Mouse (Mus musculus): ENCODE measurements around the gene Fam135a. TPM values are rescaled to one million over a fixed set of nuclear protein-coding genes. Genes with fewer than 3 reads are reported as not detected.

Fam135a gene
- polyA plus RNA-seq, 2 experiments: 30.3 to 50.8 TPM

DNA sequence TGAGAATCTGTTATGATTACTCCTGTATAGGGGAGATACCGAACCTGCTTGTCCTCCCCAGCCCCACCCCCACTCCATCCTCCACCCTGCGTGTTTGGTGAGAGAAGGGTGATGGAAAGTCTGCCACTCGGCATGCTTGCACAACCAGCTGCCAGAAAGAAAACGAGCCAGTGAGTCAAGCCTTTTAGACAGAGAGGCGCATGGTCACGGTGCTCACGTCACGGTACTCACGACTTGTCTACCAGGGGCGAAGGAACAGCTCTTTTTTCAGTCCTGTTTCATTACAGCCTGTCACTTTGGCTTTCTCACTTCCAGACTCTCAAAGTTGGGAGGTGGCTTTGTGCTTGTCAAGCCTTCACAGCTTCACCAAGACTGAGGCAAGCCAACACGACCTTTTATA, 7.2 kb upstream of the Fam135a start:
- Histone ChIP-seq H3K27ac (replicated peaks; ENCODE audit: low read depth, low read length) (no peak overlapping the region), H3K9ac (ENCODE audit: low read depth, low read length, severe bottlenecking) (no peak overlapping the region), H3K4me1 (ENCODE audit: control insufficient read depth, insufficient read depth, low read length) (peaks cover 4% of the 10 kb centered on the region), H3K4me2 (replicated peaks; ENCODE audit: low read depth, low read length, severe bottlenecking) (no peak overlapping the region), H3K27me3 (ENCODE audit: control insufficient read depth, insufficient read depth, low read length) (no peaks in the 10 kb centered on the region), H3K4me3 (replicated peaks; ENCODE audit: low read length) (no peak overlapping the region), H3K9me3 (ENCODE audit: control insufficient read depth, low read length) (no peaks in the 10 kb centered on the region), H3K36me3 (ENCODE audit: control insufficient read depth, insufficient read depth, low read length) (no peaks in the 10 kb centered on the region)
- 32% methylated on average over 11 of the region's 11 CpGs for WGBS
- peak; percentile 7 for DNase-seq (ENCODE audit: low spot score)
- ATAC-seq (ENCODE audit: low FRiP score, low read depth): no peak
- no peak for TF ChIP-seq POLR2A (IDR thresholded peaks at IDR 0.05; ENCODE audit: borderline replicate concordance, extremely low read depth, insufficient read depth, insufficient read length)

DNA sequence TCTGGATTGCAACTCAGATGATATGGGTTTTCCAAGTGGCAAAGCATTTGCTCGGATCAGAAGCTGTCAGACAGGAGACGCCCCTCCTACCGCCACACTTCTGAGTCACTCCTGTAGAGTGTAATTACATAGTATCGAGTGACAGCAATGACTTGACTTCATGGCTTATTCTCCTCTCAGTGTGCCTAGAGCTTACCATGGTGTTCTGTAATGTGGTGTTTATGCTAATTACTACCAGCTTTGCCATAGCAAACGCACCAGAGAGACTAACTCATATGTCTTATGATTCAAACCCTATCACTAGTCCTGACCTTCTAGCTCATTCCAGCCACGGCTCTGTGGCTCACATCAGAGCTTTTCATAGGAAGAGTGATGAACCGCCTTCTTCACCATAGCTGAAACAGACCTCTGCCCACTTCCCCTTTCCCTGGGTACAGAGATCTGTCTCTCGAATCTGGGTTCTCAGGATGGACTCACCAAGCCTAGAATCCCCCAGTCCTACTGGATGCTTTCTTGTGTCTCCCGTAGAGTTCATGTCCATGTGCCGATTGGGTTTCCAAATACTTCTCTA, 2.5 kb upstream of the Fam135a start:
- no peaks in the 10 kb centered on the region for H3K36me3 ChIP-seq (ENCODE audit: control insufficient read depth, insufficient read depth, low read length)
- no peak overlapping the region for H3K4me2 ChIP-seq (replicated peaks; ENCODE audit: low read depth, low read length, severe bottlenecking)
- H3K4me3 ChIP-seq (replicated peaks; ENCODE audit: low read length): no peak overlapping the region
- 62% methylated on average over 10 of the region's 10 CpGs for WGBS
- H3K9ac ChIP-seq (ENCODE audit: low read depth, low read length, severe bottlenecking): no peak overlapping the region
- no peak for TF ChIP-seq POLR2A (IDR thresholded peaks at IDR 0.05; ENCODE audit: borderline replicate concordance, extremely low read depth, insufficient read depth, insufficient read length)
- no peaks in the 10 kb centered on the region for H3K9me3 ChIP-seq (ENCODE audit: control insufficient read depth, low read length)
- no peaks in the 10 kb centered on the region for H3K27me3 ChIP-seq (ENCODE audit: control insufficient read depth, insufficient read depth, low read length)
- H3K4me1 ChIP-seq (ENCODE audit: control insufficient read depth, insufficient read depth, low read length): peaks cover 5% of the 10 kb centered on the region; the same call in 1 of the 2 replicates
- ATAC-seq (ENCODE audit: low FRiP score, low read depth) (no peak), DNase-seq (ENCODE audit: low spot score) (no peak)
- H3K27ac ChIP-seq (replicated peaks; ENCODE audit: low read depth, low read length): no peak overlapping the region

GRCm38 (mm10) chr1:24100870-24101358, 773 bp upstream of the Fam135a start:
- Histone ChIP-seq H3K4me1 (ENCODE audit: control insufficient read depth, insufficient read depth, low read length) (peaks cover 5% of the 10 kb centered on the region; the same call in 1 of the 2 replicates), H3K4me2 (replicated peaks; ENCODE audit: low read depth, low read length, severe bottlenecking) (peak overlapping the region; percentile 80), H3K36me3 (ENCODE audit: control insufficient read depth, insufficient read depth, low read length) (no peaks in the 10 kb centered on the region), H3K27me3 (ENCODE audit: control insufficient read depth, insufficient read depth, low read length) (no peaks in the 10 kb centered on the region), H3K9me3 (ENCODE audit: control insufficient read depth, low read length) (no peaks in the 10 kb centered on the region), H3K27ac (replicated peaks; ENCODE audit: low read depth, low read length) (peak overlapping the region; percentile 72), H3K4me3 (replicated peaks; ENCODE audit: low read length) (peak overlapping the region; percentile 89), H3K9ac (ENCODE audit: low read depth, low read length, severe bottlenecking) (peak overlapping the region; percentile 92)
- DNase-seq (ENCODE audit: low spot score): no peak
- TF ChIP-seq POLR2A (IDR thresholded peaks at IDR 0.05; ENCODE audit: borderline replicate concordance, extremely low read depth, insufficient read depth, insufficient read length): no peak
- no peak for ATAC-seq (ENCODE audit: low FRiP score, low read depth)
- WGBS: 56% methylated on average over 6 of the region's 6 CpGs

DNA sequence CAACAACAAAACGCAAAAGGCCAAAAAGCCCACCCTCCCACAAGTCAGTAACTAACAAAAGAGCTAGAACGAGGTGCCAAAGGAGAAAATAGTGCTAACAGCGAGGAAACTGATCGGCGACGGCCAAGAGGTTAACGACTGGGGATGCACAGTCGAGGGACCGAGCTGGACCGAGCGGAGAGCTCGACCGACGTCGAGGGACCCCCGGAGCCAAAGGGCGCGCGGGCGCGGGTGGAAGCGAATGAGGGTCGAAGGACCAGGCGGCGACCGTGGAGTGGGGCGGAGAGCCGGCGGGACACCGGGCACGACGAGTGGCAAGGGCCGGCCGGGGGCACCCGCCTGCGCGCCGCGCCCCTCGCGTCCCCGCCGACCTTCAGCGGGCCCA, 608 bp downstream of the Fam135a start:
- Histone ChIP-seq H3K4me3 (replicated peaks; ENCODE audit: low read length) (peak overlapping the region; percentile 89), H3K4me2 (replicated peaks; ENCODE audit: low read depth, low read length, severe bottlenecking) (peak overlapping the region; percentile 80), H3K9ac (ENCODE audit: low read depth, low read length, severe bottlenecking) (peak overlapping the region; percentile 92), H3K36me3 (ENCODE audit: control insufficient read depth, insufficient read depth, low read length) (no peaks in the 10 kb centered on the region), H3K27me3 (ENCODE audit: control insufficient read depth, insufficient read depth, low read length) (no peaks in the 10 kb centered on the region), H3K9me3 (ENCODE audit: control insufficient read depth, low read length) (no peaks in the 10 kb centered on the region), H3K4me1 (ENCODE audit: control insufficient read depth, insufficient read depth, low read length) (peaks cover 5% of the 10 kb centered on the region; the same call in 1 of the 2 replicates), H3K27ac (replicated peaks; ENCODE audit: low read depth, low read length) (peak overlapping the region; percentile 83)
- no peak for DNase-seq (ENCODE audit: low spot score)
- ATAC-seq (ENCODE audit: low FRiP score, low read depth): 0 out of 2 replicates have a peak, but pooled peaks have one; percentile 6
- TF ChIP-seq POLR2A (IDR thresholded peaks at IDR 0.05; ENCODE audit: borderline replicate concordance, extremely low read depth, insufficient read depth, insufficient read length): no peak
- WGBS: 2% methylated on average over 33 of the region's 44 CpGs

GRCm38 (mm10) chr1:24097541-24097940, 2.6 kb downstream of the Fam135a start:
- no peak for TF ChIP-seq POLR2A (IDR thresholded peaks at IDR 0.05; ENCODE audit: borderline replicate concordance, extremely low read depth, insufficient read depth, insufficient read length)
- DNase-seq (ENCODE audit: low spot score) (no peak), ATAC-seq (ENCODE audit: low FRiP score, low read depth) (no peak)
- H3K4me3 ChIP-seq (replicated peaks; ENCODE audit: low read length): no peak overlapping the region
- H3K36me3 ChIP-seq (ENCODE audit: control insufficient read depth, insufficient read depth, low read length): no peaks in the 10 kb centered on the region
- WGBS: 66% methylated on average over 8 of the region's 8 CpGs
- no peaks in the 10 kb centered on the region for H3K9me3 ChIP-seq (ENCODE audit: control insufficient read depth, low read length)
- peaks cover 5% of the 10 kb centered on the region; the same call in 1 of the 2 replicates for H3K4me1 ChIP-seq (ENCODE audit: control insufficient read depth, insufficient read depth, low read length)
- no peak overlapping the region for H3K9ac ChIP-seq (ENCODE audit: low read depth, low read length, severe bottlenecking)
- no peak overlapping the region for H3K27ac ChIP-seq (replicated peaks; ENCODE audit: low read depth, low read length)
- no peaks in the 10 kb centered on the region for H3K27me3 ChIP-seq (ENCODE audit: control insufficient read depth, insufficient read depth, low read length)
- H3K4me2 ChIP-seq (replicated peaks; ENCODE audit: low read depth, low read length, severe bottlenecking): no peak overlapping the region

Measured in limb, embryonic 14.5 days (tissue).